Mouse (Mus musculus) forebrain, postnatal 0 days (tissue): ENCODE measurements around the gene Hoxa7. TPM values are rescaled to one million over a fixed set of nuclear protein-coding genes. Genes with fewer than 3 reads are reported as not detected.

Experiments used
- ATAC-seq: fragments of 200-750 bp; cut with Nextera tagmentation; 2 replicates; pipeline ENCODE4 v1.8.0; 2017; ENCODE audit warnings: mild to moderate bottlenecking, moderate library complexity
- DNase-seq: peaks from one replicate; pipeline ENCODE4 v3.0.0-alpha.2; 2015
- H3K27ac ChIP-seq: fragments of 300-500 bp; sonication (generic); 2 replicates; pipeline ENCODE4 v1.5.1; 2014; ENCODE audit warnings: low read depth, mild to moderate bottlenecking, antibody characterized with exemption, low read length, moderate library complexity, mixed read lengths
- H3K27me3 ChIP-seq: fragments of 300-500 bp; sonication (generic); 2 replicates; pipeline ENCODE4 v1.6.1; 2014; ENCODE audit warnings: mild to moderate bottlenecking, low read length, mixed read lengths; ENCODE audit not compliant: insufficient read depth
- H3K36me3 ChIP-seq: fragments of 300-500 bp; sonication (generic); 2 replicates; pipeline ENCODE4 v1.6.1; 2014; ENCODE audit warnings: mild to moderate bottlenecking, moderate library complexity; ENCODE audit not compliant: insufficient read depth
- H3K4me1 ChIP-seq: fragments of 300-500 bp; sonication (generic); 2 replicates; pipeline ENCODE4 v1.6.1; 2014; ENCODE audit warnings: antibody characterized with exemption; ENCODE audit not compliant: insufficient read depth
- H3K4me2 ChIP-seq: fragments of 300-500 bp; sonication (generic); 2 replicates; pipeline ENCODE4 v1.6.1; 2014; ENCODE audit warnings: low read depth, mild to moderate bottlenecking, moderate library complexity
- H3K4me3 ChIP-seq: fragments of 300-500 bp; sonication (generic); 2 replicates; pipeline ENCODE4 v1.5.1; 2014; ENCODE audit warnings: low read depth, low read length, mixed read lengths
- H3K9ac ChIP-seq: fragments of 300-500 bp; sonication (generic); 2 replicates; pipeline ENCODE4 v1.6.1; 2014; ENCODE audit warnings: mild to moderate bottlenecking
- H3K9me3 ChIP-seq: fragments of 300-500 bp; sonication (generic); 2 replicates; pipeline ENCODE4 v1.6.1; 2016; ENCODE audit warnings: low read length
- CTCF ChIP-seq: sonication (generic); IDR thresholded peaks from 2 replicates; pipeline ENCODE4 v1.5.1; 2016; ENCODE audit warnings: antibody characterized with exemption, control low read depth, low read depth
- WGBS: fragments of 180-500 bp; shearing (Covaris S2); extraction: QIAGEN DNeasy Blood & Tissue Kit; methylation state at CpG from one replicate; pipeline ENCODE4 v1.1.7; 2014; 5-methylcytosine and 5-hydroxymethylcytosine counted together
- polyA plus RNA-seq: library from polyadenylated mRNA; unstranded; fragments of >200 nt; fragmentation: Nextera tagmentation; extraction: Ambion mirVana; gene quantifications from 2 replicates; pipeline ENCODE4 v1.2.1, GENCODE M21; 2015
- total RNA-seq: library from RNA; depleted of rRNA; stranded (reverse); fragments of >200 nt; gene quantifications from 2 replicates; pipeline ENCODE4 v1.2.3, GENCODE M21; 2014

Gene Hoxa7
- total and polyA plus RNA-seq, 2 experiments from 2014 or later = not detected

DNA sequence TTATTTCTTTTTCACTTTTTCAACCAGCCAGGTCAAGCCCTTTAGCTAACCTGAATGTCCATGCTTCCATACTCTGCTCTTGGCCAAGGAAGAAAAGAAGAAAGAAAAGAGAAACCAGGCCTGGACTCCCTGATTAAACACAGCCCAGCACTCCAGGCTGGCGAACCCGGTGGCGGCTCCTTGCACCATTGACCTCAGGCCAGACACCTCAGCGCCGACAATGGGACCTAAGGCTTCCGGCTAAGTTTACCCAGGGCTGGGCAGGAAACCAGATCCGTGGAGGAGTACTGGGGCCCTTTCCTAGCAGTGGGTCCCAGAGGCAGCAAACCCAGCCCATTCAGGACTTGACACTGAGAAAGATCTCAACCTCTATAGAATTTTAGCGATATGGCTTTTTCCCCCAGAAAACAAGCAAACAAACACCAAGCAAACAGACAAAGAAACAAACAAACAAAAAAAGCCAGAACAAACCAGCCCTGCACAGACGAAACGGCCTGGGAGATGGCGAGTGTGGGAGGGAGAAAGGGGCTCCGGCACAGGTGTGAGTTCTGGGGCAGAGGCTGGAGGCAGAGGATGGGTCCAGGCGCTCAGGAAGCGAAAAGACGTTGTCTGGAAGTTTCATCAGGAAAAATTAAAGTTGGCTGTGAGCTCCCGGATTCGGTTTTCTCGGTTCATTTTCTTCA lies 10.4 kb upstream of the Hoxa7 start:
- 2% methylated on average over 18 of the region's 18 CpGs for WGBS
- H3K4me2 ChIP-seq = no peak overlapping the region
- H3K27me3 ChIP-seq = peaks cover 94% of the 10 kb centered on the region
- H3K9ac ChIP-seq = no peak overlapping the region
- no peak for TF ChIP-seq CTCF
- no peak for ATAC-seq
- no peak overlapping the region for H3K27ac ChIP-seq
- no peaks in the 10 kb centered on the region for H3K4me1 ChIP-seq
- no peak for DNase-seq
- H3K9me3 ChIP-seq = no peaks in the 10 kb centered on the region
- no peak overlapping the region for H3K4me3 ChIP-seq
- H3K36me3 ChIP-seq = no peaks in the 10 kb centered on the region

DNA sequence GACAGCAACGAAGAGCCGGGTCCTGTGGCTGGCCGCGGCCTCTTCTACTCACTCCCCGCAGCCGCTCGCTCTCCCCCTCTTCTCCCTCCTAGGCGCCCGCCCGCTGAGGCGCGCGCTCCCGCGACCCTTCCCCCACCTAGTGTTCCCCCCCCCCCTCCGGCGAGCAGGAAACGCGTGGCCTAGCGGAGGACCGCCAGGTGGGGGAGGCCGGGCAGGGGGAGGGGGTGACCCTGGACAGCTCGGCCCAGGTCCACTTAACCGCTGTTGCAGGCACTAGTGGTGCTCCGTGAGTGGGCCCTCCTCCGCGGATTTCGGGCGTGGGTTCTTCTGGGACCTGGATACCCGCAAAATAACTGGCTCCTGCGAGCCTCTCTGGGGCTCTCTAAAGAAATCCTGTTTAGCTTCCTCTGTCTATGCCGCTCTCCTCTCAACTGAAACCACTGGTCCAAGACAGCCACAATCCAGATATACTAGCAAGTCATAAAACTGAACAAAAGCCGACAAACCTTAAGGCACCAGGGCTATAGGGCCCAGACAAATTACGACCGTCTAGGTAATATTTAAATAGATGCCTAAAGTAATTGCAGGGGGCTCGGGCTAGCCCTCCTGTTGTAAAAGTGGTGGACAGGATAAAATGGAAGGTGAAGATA lies 9.0 kb upstream of the Hoxa7 start, which contains the start of gene Hoxa9:
Gene Hoxa9 (minus strand): TSS at position 574 of the 650 bp plus-strand sequence.
- no peak within 1 kb of the TSS for H3K4me2 ChIP-seq
- ATAC-seq = no peak
- H3K9me3 ChIP-seq = no peaks in the 10 kb centered on the region
- no peak for TF ChIP-seq CTCF
- peaks cover 94% of the 10 kb centered on the region for H3K27me3 ChIP-seq
- H3K4me3 ChIP-seq = no peak within 1 kb of the TSS
- DNase-seq = no peak
- no peaks in the 10 kb centered on the region for H3K4me1 ChIP-seq
- H3K36me3 ChIP-seq = no peaks in the 10 kb centered on the region
- H3K27ac ChIP-seq = no peak within 1 kb of the TSS
- H3K9ac ChIP-seq = no peak within 1 kb of the TSS
- 2% methylated on average over 30 of the region's 36 CpGs for WGBS

GRCm38 (mm10) chr6:52229558-52230416 lies 8.1 kb upstream of the Hoxa7 start:
- H3K9me3 ChIP-seq = no peaks in the 10 kb centered on the region
- no peaks in the 10 kb centered on the region for H3K36me3 ChIP-seq
- 4% methylated on average over 44 of the region's 44 CpGs for WGBS
- ATAC-seq (no peak), DNase-seq (no peak)
- no peak overlapping the region for H3K9ac ChIP-seq
- H3K4me2 ChIP-seq = no peak overlapping the region
- no peak overlapping the region for H3K4me3 ChIP-seq
- no peak for TF ChIP-seq CTCF
- no peaks in the 10 kb centered on the region for H3K4me1 ChIP-seq
- no peak overlapping the region for H3K27ac ChIP-seq
- H3K27me3 ChIP-seq = peaks cover 94% of the 10 kb centered on the region

- Histone ChIP-seq H3K4me2 (no peak overlapping the region), H3K4me1 (no peaks in the 10 kb centered on the region), H3K4me3 (no peak overlapping the region), H3K9ac (no peak overlapping the region), H3K9me3 (no peaks in the 10 kb centered on the region), H3K27ac (no peak overlapping the region), H3K36me3 (no peaks in the 10 kb centered on the region), H3K27me3 (peaks cover 95% of the 10 kb centered on the region)
- DNase-seq (no peak), ATAC-seq (no peak)
- WGBS = 2% methylated on average over 38 of the region's 38 CpGs
- TF ChIP-seq CTCF = no peak
Observed at GRCm38 (mm10) chr6:52228475-52229465, 7.1 kb upstream of the Hoxa7 start.

DNA sequence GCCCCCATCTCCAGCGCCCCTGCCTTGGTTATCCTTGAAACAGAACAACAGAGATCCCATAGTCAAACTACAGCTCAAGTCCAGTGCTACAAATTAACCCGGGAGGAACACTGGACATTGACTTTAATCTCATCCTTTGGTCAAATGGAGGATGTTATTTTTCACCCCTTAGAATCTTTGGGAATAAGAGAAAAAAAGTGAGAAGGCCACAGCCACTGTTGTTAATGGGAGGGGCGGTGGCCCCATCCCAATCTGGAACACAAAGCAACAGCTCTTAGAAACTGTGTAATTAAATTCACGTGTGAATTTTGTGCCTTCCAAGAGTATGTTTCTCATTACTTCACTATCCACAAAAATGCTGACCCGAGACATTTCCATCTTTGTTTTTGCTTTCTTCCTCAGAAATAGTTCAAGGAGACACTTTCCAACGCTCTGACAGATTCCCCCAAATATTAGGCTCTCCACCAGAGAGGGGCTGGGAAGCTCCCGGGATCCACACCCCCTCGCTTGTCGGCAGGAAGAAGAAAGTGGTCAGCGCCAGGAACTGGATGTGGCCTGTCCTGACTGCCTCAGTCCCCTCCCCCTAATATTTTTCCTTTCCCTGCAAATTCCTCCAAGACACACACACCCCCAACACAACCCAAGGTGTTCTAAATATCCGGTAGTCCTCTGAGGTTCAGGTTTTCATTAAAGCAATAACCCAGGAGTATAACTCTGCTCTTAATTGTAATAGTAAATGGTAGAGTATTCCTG lies 6.0 kb upstream of the Hoxa7 start:
- Histone ChIP-seq H3K27me3 (peaks cover 95% of the 10 kb centered on the region), H3K4me2 (no peak overlapping the region), H3K9ac (no peak overlapping the region), H3K27ac (no peak overlapping the region), H3K4me3 (no peak overlapping the region), H3K9me3 (no peaks in the 10 kb centered on the region), H3K4me1 (no peaks in the 10 kb centered on the region), H3K36me3 (no peaks in the 10 kb centered on the region)
- no peak for TF ChIP-seq CTCF
- 3% methylated on average over 11 of the region's 11 CpGs for WGBS
- DNase-seq (no peak), ATAC-seq (no peak)
